28 mouse cellular contexts compared by ENCODE assay signal in the genomic region with DNA sequence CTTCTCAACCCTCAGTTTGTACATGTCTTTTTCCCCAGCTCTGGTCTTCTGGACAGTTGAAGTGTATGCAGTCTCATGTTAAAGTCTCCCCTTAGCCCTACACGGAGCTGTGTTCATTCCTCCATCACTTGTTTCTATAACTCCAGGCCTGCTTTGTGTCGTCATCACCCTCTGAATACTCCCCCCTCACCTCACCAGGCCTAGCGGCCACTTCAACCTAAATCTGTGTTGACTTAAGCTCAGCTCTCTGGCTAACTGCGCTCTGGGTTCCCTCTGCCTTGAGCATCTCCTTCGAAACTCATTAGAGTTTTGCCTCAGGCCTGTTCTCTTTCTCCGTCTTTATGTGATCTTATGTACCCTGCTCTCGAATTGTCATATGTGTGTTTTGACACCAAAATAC. TPM values are rescaled to one million over a fixed set of nuclear protein-coding genes. Genes with fewer than 3 reads are reported as not detected.
DNase-seq lines count a peak whose midpoint lies in the region; ATAC-seq and TF ChIP-seq lines count a peak whose summit lies in the region.
"Had no signal": no experiment of that assay in that cellular context is flagged by ENCODE, and none has a peak within 500 bp of the region (broad histone marks: within the 10 kb centered on the region; RNA-seq: fewer than 3 reads in every experiment).

No protein-coding gene starts in this region.

- peaks cover 21% of the 10 kb centered on the region; the same call in 1 of the 2 replicates for H3K36me3 ChIP-seq in liver, adult 2 months (ENCODE audit: control insufficient read depth, insufficient read depth, low read length)
- H3K36me3 ChIP-seq in lung, embryonic 14.5 days (ENCODE audit: insufficient read depth) = peaks cover 20% of the 10 kb centered on the region
- 0 out of 2 replicates have a peak, but pooled peaks cover 4% of the 10 kb centered on the region for H3K36me3 ChIP-seq in lung, postnatal 0 days (ENCODE audit: insufficient read depth, low read length)

- no peak overlapping the region for H3K4me2 ChIP-seq in lung, embryonic 14.5 days
- H3K4me2 ChIP-seq in lung, postnatal 0 days (replicated peaks; ENCODE audit: low read depth, low read length) = no peak overlapping the region
- H3K4me2 ChIP-seq: embryonic facial prominence, embryonic 13.5 days; forebrain, embryonic 12.5 days; forebrain, embryonic 15.5 days; heart, embryonic 12.5 days; heart, embryonic 15.5 days had no signal

- H3K27me3 ChIP-seq in liver, adult 2 months (ENCODE audit: control insufficient read depth, insufficient read depth, low read length) = no peaks in the 10 kb centered on the region
- no peaks in the 10 kb centered on the region for H3K27me3 ChIP-seq in lung, embryonic 14.5 days (ENCODE audit: insufficient read depth, low read length)
- no peaks in the 10 kb centered on the region for H3K27me3 ChIP-seq in lung, postnatal 0 days (replicated peaks; ENCODE audit: insufficient read depth, low read length)
- H3K27me3 ChIP-seq: embryonic facial prominence, embryonic 13.5 days; forebrain, embryonic 12.5 days; forebrain, embryonic 15.5 days; heart, embryonic 12.5 days; heart, embryonic 15.5 days had no signal

- no peak overlapping the region for H3K9ac ChIP-seq in liver, adult 2 months (ENCODE audit: low read depth, low read length)
- no peak overlapping the region for H3K9ac ChIP-seq in lung, embryonic 14.5 days
- H3K9ac ChIP-seq in lung, postnatal 0 days (replicated peaks; ENCODE audit: low read depth) = no peak overlapping the region
- H3K9ac ChIP-seq: embryonic facial prominence, embryonic 13.5 days; forebrain, embryonic 12.5 days; forebrain, embryonic 15.5 days; heart, embryonic 12.5 days; heart, embryonic 15.5 days had no signal

- TF ChIP-seq EP300 in lung, postnatal 0 days (IDR thresholded peaks at IDR 0.05) = no peak

- H3K4me3 ChIP-seq in liver, adult 2 months (ENCODE audit: insufficient read depth, low read depth, low read length) = no peak overlapping the region
- H3K4me3 ChIP-seq in lung, embryonic 14.5 days (ENCODE audit: low read depth, low read length) = no peak overlapping the region
- no peak overlapping the region for H3K4me3 ChIP-seq in lung, postnatal 0 days (ENCODE audit: low read depth, low read length)
- H3K4me3 ChIP-seq: embryonic facial prominence, embryonic 10.5 days; embryonic facial prominence, embryonic 13.5 days; erythroblast, embryonic 14.5 days; forebrain, embryonic 12.5 days; forebrain, embryonic 15.5 days; heart, embryonic 12.5 days; heart, embryonic 15.5 days; hindbrain, embryonic 10.5 days had no signal

- ATAC-seq in lung, embryonic 14.5 days (ENCODE audit: insufficient read depth) = peak; percentile 81
- ATAC-seq in lung, postnatal 0 days = peak; percentile 14; the same call in 1 of the 2 replicates
- ATAC-seq: activated CD4-positive, CD25-positive, alpha-beta regulatory T cell, adult 4 months had no signal

- no peak for TF ChIP-seq POLR2A in liver, adult 2 months (IDR thresholded peaks at IDR 0.05; ENCODE audit: extremely low read depth, insufficient read depth, low read length)

- peak overlapping the region; percentile 90 for H3K27ac ChIP-seq in liver, adult 2 months (replicated peaks; ENCODE audit: insufficient read depth, low read depth, low read length)
- no peak overlapping the region for H3K27ac ChIP-seq in lung, embryonic 14.5 days (ENCODE audit: low read depth)
- H3K27ac ChIP-seq in lung, postnatal 0 days (ENCODE audit: low read length) = no peak overlapping the region
- H3K27ac ChIP-seq: embryonic facial prominence, embryonic 10.5 days; embryonic facial prominence, embryonic 13.5 days; forebrain, embryonic 12.5 days; forebrain, embryonic 15.5 days; heart, embryonic 15.5 days; hindbrain, embryonic 10.5 days had no signal

- TF ChIP-seq CTCF in liver, adult 2 months (IDR thresholded peaks at IDR 0.05; ENCODE audit: low read depth, low read length) = no peak
- TF ChIP-seq CTCF in lung, embryonic 14.5 days (IDR thresholded peaks at IDR 0.05; ENCODE audit: low read depth) = no peak
- TF ChIP-seq CTCF in lung, postnatal 0 days (IDR thresholded peaks at IDR 0.05) = no peak

- H3K4me1 ChIP-seq in liver, adult 2 months (ENCODE audit: control insufficient read depth, insufficient read depth, low read length) = peaks cover 31% of the 10 kb centered on the region
- H3K4me1 ChIP-seq in lung, embryonic 14.5 days (ENCODE audit: insufficient read depth) = no peaks in the 10 kb centered on the region
- H3K4me1 ChIP-seq in lung, postnatal 0 days (ENCODE audit: insufficient read depth, low read depth, low read length) = no peaks in the 10 kb centered on the region
- H3K4me1 ChIP-seq: embryonic facial prominence, embryonic 13.5 days; forebrain, embryonic 15.5 days; heart, embryonic 15.5 days had no signal

- H3K9me3 ChIP-seq in lung, embryonic 14.5 days (ENCODE audit: low read depth, low read length) = no peaks in the 10 kb centered on the region
- no peaks in the 10 kb centered on the region for H3K9me3 ChIP-seq in lung, postnatal 0 days (ENCODE audit: low read length)
- H3K9me3 ChIP-seq: embryonic facial prominence, embryonic 13.5 days; forebrain, embryonic 12.5 days; forebrain, embryonic 15.5 days; heart, embryonic 15.5 days; hindbrain, embryonic 10.5 days had no signal

- H3K79me2 ChIP-seq in liver, adult 2 months (ENCODE audit: control insufficient read depth, insufficient read depth, low read length) = no peaks in the 10 kb centered on the region

- no peak for DNase-seq in liver, adult 2 months (ENCODE audit: extremely low read depth, low read depth, low spot score)
- no peak for DNase-seq in liver
- DNase-seq in lung, embryonic 14.5 days = peak; percentile 46
- DNase-seq in lung, postnatal 25 days (ENCODE audit: low spot score) = no peak
- DNase-seq in lung, postnatal 0 days (ENCODE audit: low spot score) = peak; percentile 17
- DNase-seq in lung, postnatal 10 days = no peak
- peak; percentile 64 for DNase-seq in retina, postnatal 1 day
- DNase-seq in retina, embryonic 14.5 days (ENCODE audit: low spot score) = no peak
- DNase-seq: adrenal gland, adult 8-10 months; adrenal gland, postnatal 25 days; cerebellum, adult 11-12 months; cerebellum, adult 8-10 months; cerebellum, postnatal 10 days; cerebellum, postnatal 36 days; embryo, embryonic 11 days; gastrocnemius, postnatal 25 days; heart, adult 18-20 months; heart, postnatal 10 days; heart, postnatal 36 days had no signal

- 77% methylated on average over 7 of the region's 7 CpGs for WGBS in liver, adult 2 months
- 59% methylated on average over 7 of the region's 7 CpGs for WGBS in lung, embryonic 14.5 days
- WGBS in lung, postnatal 0 days = 54% methylated on average over 7 of the region's 7 CpGs

RNA-seq across cellular contexts. Expression of a gene that starts 16.4 kb away (rescaled TPM):
- total RNA-seq in liver, adult 2 months (2014; rRNA removed) = 37.7 and 39.4 TPM in 2 replicates
- polyA plus RNA-seq in liver, adult 2 months (2012; rRNA removed) = 29.6 and 38.4 TPM in 2 replicates
- 28.5 and 30.1 TPM in 2 replicates for polyA plus RNA-seq in lung, embryonic 14.5 days (2014; fragmentation: Nextera tagmentation; extraction: Ambion mirVana)
- 16.6 and 18.8 TPM in 2 replicates for polyA plus RNA-seq in lung, postnatal 0 days (2015; fragmentation: Nextera tagmentation; extraction: Ambion mirVana)

RNA-seq across cellular contexts. Expression of a gene that starts 25.0 kb away (rescaled TPM):
- 21.8 and 22.8 TPM in 2 replicates for total RNA-seq in liver, adult 2 months (2014; rRNA removed)
- polyA plus RNA-seq in liver, adult 2 months (2012; rRNA removed) = 4.0 and 5.3 TPM in 2 replicates
- polyA plus RNA-seq in lung, embryonic 14.5 days (2014; fragmentation: Nextera tagmentation; extraction: Ambion mirVana) = 29.5 and 33.6 TPM in 2 replicates
- polyA plus RNA-seq in lung, postnatal 0 days (2015; fragmentation: Nextera tagmentation; extraction: Ambion mirVana) = 7.6 and 8.4 TPM in 2 replicates

RNA-seq across cellular contexts. Expression of a gene that starts 48.8 kb away (rescaled TPM):
- total RNA-seq in liver, adult 2 months (2014; rRNA removed) = 48.8 and 49.7 TPM in 2 replicates
- 33.1 and 33.7 TPM in 2 replicates for polyA plus RNA-seq in liver, adult 2 months (2012; rRNA removed)
- 4.4 and 4.7 TPM in 2 replicates for polyA plus RNA-seq in lung, embryonic 14.5 days (2014; fragmentation: Nextera tagmentation; extraction: Ambion mirVana)
- polyA plus RNA-seq in lung, postnatal 0 days (2015; fragmentation: Nextera tagmentation; extraction: Ambion mirVana) = 8.0 and 9.0 TPM in 2 replicates

Comparison
In these comparisons a context has a peak if more than half of its experiments do, and no peak if none do; other contexts are left out.
1. DNase-seq: peak in lung, embryonic 14.5 days (single experiment), lung, postnatal 0 days (single experiment) and retina, postnatal 1 day (single experiment); none in liver, adult 2 months (single experiment), liver (single experiment), lung, postnatal 25 days (single experiment), lung, postnatal 10 days (single experiment) and retina, embryonic 14.5 days (single experiment).